Mouse (Mus musculus) ES-Bruce4 (cell line): Measurements from ENCODE around the gene Actr3.

Experiments
- CTCF ChIP-seq: IDR thresholded peaks from one replicate; pipeline ENCODE4 v1.8.1; 2011; ENCODE audit warnings: low read depth, low read length
- EP300 ChIP-seq: IDR thresholded peaks from 2 replicates; pipeline ENCODE4 v1.6.1; 2011; ENCODE audit warnings: low read depth, low read length; ENCODE audit not compliant: insufficient read depth

GRCm38 (mm10) chr1:125467936-125468335, 32.4 kb upstream of the Actr3 start:
- no peak for TF ChIP-seq CTCF
- no peak for TF ChIP-seq EP300
